Mouse (Mus musculus) adrenal gland, adult 8-10 months (tissue): ENCODE results near the gene Pkn2. TPM values are rescaled to one million over a fixed set of nuclear protein-coding genes. Genes with fewer than 3 reads are reported as not detected.

Source experiments
- total RNA-seq, 4 experiments: library from RNA; stranded (reverse); gene quantifications; 2 replicates each; pipeline ENCODE4 v1.2.4; 2022

The Pkn2 gene
- total RNA-seq, 4 experiments from 2014 or later = 64.7 to 80.2 (median 71.3) TPM

Other genes with a start within 250 kb of the Pkn2 start
- gene Kyat3, start 181.0 kb downstream of the Pkn2 start, total RNA-seq = 10 to 100 TPM; 13.6 to 25.6 (median 19.1) TPM
- gene Gtf2b, start 117.0 kb downstream of the Pkn2 start, total RNA-seq = 10 to 100 TPM; 55.8 to 69.4 (median 63.2) TPM